Mouse (Mus musculus) spleen, adult 2 months (tissue): ENCODE results near the gene Spag9.

Experiments
- CTCF ChIP-seq: fragments of 200-500 bp; IDR thresholded peaks from 2 replicates; pipeline ENCODE4 v1.5.1; 2011; ENCODE audit warnings: mild to moderate bottlenecking, inconsistent platforms; ENCODE audit not compliant: insufficient read depth, insufficient read length, insufficient replicate concordance; ENCODE audit errors: extremely low read depth
- POLR2A ChIP-seq: fragments of 200-500 bp; IDR thresholded peaks from 2 replicates; pipeline ENCODE4 v1.6.1; 2011; ENCODE audit warnings: low read depth, low read length, inconsistent platforms

DNA sequence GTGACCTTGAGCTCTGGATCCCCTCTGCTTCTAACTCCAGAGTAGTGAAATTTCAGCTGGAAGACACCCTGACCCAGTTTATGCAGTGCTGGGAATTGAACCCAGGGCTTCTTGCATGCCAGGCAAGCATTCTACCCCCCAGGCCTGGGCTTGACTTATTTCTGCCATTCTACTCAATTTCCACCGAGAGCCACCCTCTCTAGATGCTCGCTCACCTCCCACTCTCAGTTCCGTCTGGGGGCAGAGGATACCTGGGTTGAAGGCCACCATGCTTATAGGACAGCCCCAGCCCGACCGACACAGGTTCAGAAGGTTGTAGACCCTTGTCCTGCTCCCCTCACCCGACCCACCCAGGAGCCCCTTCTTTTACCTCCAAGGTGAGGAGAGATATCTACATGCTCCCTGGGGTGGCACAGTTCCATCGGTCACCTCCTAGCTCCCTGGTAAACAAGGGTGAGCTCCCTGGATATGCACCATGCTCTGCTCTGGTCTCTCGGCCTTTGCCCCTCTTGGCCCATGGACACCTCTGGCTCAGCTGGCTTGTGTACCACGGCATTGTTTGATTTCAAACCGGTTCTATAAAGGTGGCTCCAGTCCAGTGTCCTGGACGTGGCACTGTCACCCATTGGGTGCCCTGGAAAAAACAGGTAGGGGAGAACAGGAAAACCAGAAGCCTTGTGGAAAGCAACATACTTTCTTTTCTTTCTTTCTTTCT lies 166.1 kb downstream of the Spag9 start:
- no peak for TF ChIP-seq CTCF
- no peak for TF ChIP-seq POLR2A
